Mouse (Mus musculus) small intestine, adult 2 months (tissue): ENCODE results near the gene Gm9758.
"Not testable (repeated sequence)": the region's sequence is repeated elsewhere in the genome, so short reads cannot be mapped to it uniquely, and the experiment has no call there.

Experiments used
- CTCF ChIP-seq: fragments of 200-500 bp; IDR thresholded peaks from 2 replicates; pipeline ENCODE4 v1.5.1; 2012; ENCODE audit warnings: low read depth, mild to moderate bottlenecking, control low read depth, inconsistent platforms, low read length, moderate library complexity, mixed read lengths; ENCODE audit not compliant: insufficient replicate concordance, insufficient read length; ENCODE audit errors: extremely low read depth
- POLR2A ChIP-seq: fragments of 200-500 bp; IDR thresholded peaks from 2 replicates; pipeline ENCODE4 v1.6.1; 2012; ENCODE audit warnings: low read depth, mild to moderate bottlenecking, control low read depth, inconsistent platforms, low read length, moderate library complexity

- TF ChIP-seq POLR2A, CTCF: not testable (repeated sequence)
Observed at GRCm38 (mm10) chr5:14953587-14953986, 38.9 kb upstream of the Gm9758 start.
